Mouse (Mus musculus): ENCODE measurements at regions not wholly inside any gene's neighbourhood (a gene's known extent, or its start where the extent isn't known, plus 50 kb on each side); places are given as distances from the start of the nearest gene placed in this dataset.

DNA sequence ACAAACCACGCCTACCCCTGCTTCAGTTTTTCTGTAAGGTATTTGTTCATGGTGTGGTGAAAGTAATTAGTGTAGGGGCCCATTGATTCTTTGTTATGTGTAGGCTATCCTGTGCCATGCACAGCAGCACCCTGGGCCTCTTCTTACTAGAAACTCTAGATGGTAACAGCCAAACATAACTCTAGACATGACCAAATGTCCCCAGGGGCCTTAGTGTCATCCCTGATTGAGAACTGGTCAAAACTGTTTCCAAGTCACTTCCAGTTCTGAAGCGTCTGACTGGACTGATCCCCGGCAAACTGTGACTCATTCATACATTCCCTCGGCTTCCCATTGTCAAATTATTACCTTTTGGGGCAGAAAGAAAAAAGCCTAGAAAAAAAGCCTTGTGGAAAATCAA is 174.7 kb downstream of the Clic5 start:
- no peak for TF ChIP-seq UBTF (IDR thresholded peaks at IDR 0.05; ENCODE audit: low read depth, low read length)
- no peak for TF ChIP-seq POLR2A (IDR thresholded peaks at IDR 0.05; ENCODE audit: low read depth, low read length)
- TF ChIP-seq CHD2 (IDR thresholded peaks at IDR 0.05; ENCODE audit: low read length) = 0 out of 2 replicates have a peak, but pooled peaks have one; percentile 23
- TF ChIP-seq MXI1 (IDR thresholded peaks at IDR 0.05; ENCODE audit: low read depth, low read length) = no peak
- no peak for TF ChIP-seq CTCF (conservative IDR thresholded peaks at IDR 0.05 in 1 of 2, IDR thresholded peaks at IDR 0.05 in 1 of 2; ENCODE audit: low read depth in 2 of 2, low read length in 2 of 2)
- no peak for TF ChIP-seq ZNF384 (IDR thresholded peaks at IDR 0.05; ENCODE audit: low read depth, low read length)
- no peak for TF ChIP-seq MAFK (IDR thresholded peaks at IDR 0.05; ENCODE audit: insufficient replicate concordance, low read length)
- TF ChIP-seq CHD1 (IDR thresholded peaks at IDR 0.05; ENCODE audit: low read depth, low read length) = no peak
- no peak for TF ChIP-seq TCF12 (IDR thresholded peaks at IDR 0.05; ENCODE audit: low read depth, low read length)
- no peak for TF ChIP-seq HCFC1 (IDR thresholded peaks at IDR 0.05; ENCODE audit: low read depth, low read length)
- TF ChIP-seq ZC3H11A (IDR thresholded peaks at IDR 0.05; ENCODE audit: low read depth, low read length) = no peak
- peak; percentile 53; the same call in 1 of the 2 replicates for TF ChIP-seq MAX (IDR thresholded peaks at IDR 0.05; ENCODE audit: low read length)
